Mouse (Mus musculus): ENCODE data around the gene Thy1. TPM values are rescaled to one million over a fixed set of nuclear protein-coding genes. Genes with fewer than 3 reads are reported as not detected.
A peak's percentile ranks its signal among the peaks of the same experiment; 100 is the strongest.

The Thy1 gene
- polyA plus RNA-seq, 1 experiment = 36.1 TPM

DNA sequence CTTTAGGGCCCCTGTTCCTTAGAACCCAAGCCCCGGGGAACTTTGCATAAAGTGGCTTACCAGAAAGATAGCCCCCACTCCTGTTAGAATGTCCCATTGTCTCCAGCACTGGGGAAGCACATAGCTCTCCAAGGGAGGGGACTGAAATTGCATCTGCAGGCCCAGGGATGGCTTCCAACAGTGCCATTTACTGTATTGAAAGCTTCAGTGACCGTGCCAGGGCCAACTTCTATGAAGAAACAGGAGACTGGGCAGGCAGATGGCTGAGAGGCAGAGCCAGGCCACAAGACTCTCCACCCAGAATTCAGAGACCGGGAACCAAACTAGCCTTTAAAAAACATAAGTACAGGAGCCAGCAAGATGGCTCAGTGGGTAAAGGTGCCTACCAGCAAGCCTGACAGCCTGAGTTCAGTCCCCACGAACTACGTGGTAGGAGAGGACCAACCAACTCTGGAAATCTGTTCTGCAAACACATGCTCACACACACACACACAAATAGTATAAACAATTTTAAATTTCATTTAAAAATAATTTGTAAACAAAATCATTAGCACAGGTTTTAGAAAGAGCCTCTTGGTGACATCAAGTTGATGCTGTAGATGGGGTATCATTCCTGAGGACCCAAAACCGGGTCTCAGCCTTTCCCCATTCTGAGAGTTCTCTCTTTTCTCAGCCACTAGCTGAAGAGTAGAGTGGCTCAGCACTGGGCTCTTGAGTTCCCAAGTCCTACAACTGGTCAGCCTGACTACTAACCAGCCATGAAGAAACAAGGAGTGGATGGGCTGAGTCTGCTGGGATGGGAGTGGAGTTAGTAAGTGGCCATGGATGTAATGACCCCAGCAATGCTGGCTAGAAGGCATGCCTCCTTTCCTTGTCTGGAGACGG lies 1.4 kb upstream of the Thy1 start:
- Histone ChIP-seq H3K27ac (ENCODE audit: control insufficient read depth, insufficient read depth, low read depth, low read length, poor library complexity) (no peak overlapping the region), H3K4me3 (replicated peaks; ENCODE audit: control insufficient read depth, low read depth, low read length) (no peak overlapping the region), H3K4me1 (ENCODE audit: control insufficient read depth, insufficient read depth, low read length) (peaks cover 1% of the 10 kb centered on the region; the same call in 1 of the 2 replicates)
- WGBS = 75% methylated on average over 7 of the region's 7 CpGs
- no peak for TF ChIP-seq POLR2A (IDR thresholded peaks at IDR 0.05; ENCODE audit: borderline replicate concordance, control insufficient read depth, low read depth, low read length)
- no peak for TF ChIP-seq CTCF (IDR thresholded peaks at IDR 0.05; ENCODE audit: control insufficient read depth, insufficient read depth, low read length)

DNA sequence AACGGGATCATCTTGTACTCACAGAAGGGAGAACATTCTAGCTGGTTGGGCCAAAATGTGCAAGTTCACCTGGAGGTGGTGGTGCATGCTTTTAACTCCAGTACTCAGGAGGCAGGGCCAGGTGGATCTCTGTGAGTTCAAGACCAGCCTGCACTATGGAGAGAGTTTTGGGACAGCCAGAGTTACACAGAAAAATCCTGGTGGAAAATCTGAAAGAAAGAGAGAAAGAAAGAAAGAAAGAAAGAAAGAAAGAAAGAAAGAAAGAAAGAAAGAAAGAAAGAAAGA lies 846 bp upstream of the Thy1 start:
- Histone ChIP-seq H3K27ac (ENCODE audit: control insufficient read depth, insufficient read depth, low read depth, low read length, poor library complexity) (no peak overlapping the region), H3K4me1 (ENCODE audit: control insufficient read depth, insufficient read depth, low read length) (peaks cover 3% of the 10 kb centered on the region), H3K4me3 (replicated peaks; ENCODE audit: control insufficient read depth, low read depth, low read length) (no peak overlapping the region)
- TF ChIP-seq CTCF (IDR thresholded peaks at IDR 0.05; ENCODE audit: control insufficient read depth, insufficient read depth, low read length) = no peak
- TF ChIP-seq POLR2A (IDR thresholded peaks at IDR 0.05; ENCODE audit: borderline replicate concordance, control insufficient read depth, low read depth, low read length) = no peak
- WGBS = 89% methylated on average over 1 of the region's 1 CpGs

DNA sequence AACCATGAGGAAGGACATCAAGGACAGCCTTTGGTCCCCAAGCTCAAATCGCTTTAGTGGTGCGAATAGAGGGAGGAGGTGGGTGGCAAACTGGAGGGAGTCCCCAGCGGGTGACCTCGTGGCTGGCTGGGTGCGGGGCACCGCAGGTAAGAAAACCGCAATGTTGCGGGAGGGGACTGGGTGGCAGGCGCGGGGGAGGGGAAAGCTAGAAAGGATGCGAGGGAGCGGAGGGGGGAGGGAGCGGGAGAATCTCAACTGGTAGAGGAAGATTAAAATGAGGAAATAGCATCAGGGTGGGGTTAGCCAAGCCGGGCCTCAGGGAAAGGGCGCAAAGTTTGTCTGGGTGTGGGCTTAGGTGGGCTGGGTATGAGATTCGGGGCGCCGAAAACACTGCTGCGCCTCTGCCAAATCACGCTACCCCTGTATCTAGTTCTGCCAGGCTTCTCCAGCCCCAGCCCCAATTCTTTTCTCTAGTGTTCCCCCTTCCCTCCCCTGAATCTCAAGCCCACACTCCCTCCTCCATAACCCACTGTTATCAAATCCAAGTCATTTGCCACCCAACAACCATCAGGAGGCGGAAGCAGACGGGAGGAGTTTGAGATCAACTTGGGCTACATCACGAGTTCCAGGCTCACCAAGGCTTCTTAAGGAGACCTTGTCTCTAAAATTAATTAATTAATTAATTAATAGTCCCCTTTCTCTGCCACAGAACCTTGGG lies 683 bp downstream of the Thy1 start:
- peaks cover 3% of the 10 kb centered on the region for H3K4me1 ChIP-seq (ENCODE audit: control insufficient read depth, insufficient read depth, low read length)
- WGBS = 9% methylated on average over 23 of the region's 23 CpGs
- no peak overlapping the region; the same call in 1 of the 2 replicates for H3K27ac ChIP-seq (ENCODE audit: control insufficient read depth, insufficient read depth, low read depth, low read length, poor library complexity)
- H3K4me3 ChIP-seq (replicated peaks; ENCODE audit: control insufficient read depth, low read depth, low read length) = peak overlapping the region; percentile 24
- TF ChIP-seq POLR2A (IDR thresholded peaks at IDR 0.05; ENCODE audit: borderline replicate concordance, control insufficient read depth, low read depth, low read length) (no peak), CTCF (IDR thresholded peaks at IDR 0.05; ENCODE audit: control insufficient read depth, insufficient read depth, low read length) (no peak)

DNA sequence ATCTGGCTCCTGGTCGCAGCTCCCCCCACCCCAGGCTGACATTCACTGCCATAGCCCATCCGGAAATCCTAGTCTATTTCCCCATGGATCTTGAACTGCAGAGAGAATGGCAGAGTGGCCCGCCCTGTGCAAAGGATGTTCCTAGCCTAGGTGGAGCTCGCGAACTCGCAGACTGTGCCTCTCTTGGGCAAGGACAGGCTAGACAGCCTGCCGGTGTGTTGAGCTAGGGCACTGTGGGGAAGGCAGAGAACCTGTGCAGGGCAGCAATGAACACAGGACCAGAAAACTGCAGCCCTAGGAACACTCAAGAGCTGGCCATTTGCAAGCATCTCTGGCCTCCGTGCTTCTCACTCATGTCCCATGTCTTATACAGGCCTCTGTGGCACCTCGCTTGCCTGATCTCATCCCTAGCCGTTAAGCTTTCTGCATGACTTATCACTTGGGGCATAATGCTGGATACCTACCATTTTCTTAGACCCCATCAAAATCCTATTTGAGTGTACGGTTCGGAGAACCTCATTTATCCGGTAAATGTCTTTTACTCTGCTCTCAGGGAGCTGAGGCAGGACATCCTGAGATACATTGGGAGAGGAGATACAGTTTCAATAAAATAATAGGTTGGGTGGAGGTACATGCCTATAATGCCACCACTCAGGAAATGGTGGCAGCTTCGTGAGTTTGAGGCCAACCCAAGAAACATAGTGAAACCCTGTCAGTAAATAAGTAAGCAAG lies 1.4 kb downstream of the Thy1 start:
- no peak overlapping the region for H3K27ac ChIP-seq (ENCODE audit: control insufficient read depth, insufficient read depth, low read depth, low read length, poor library complexity)
- H3K4me1 ChIP-seq (ENCODE audit: control insufficient read depth, insufficient read depth, low read length) = peaks cover 3% of the 10 kb centered on the region
- WGBS = 69% methylated on average over 14 of the region's 14 CpGs
- TF ChIP-seq CTCF (IDR thresholded peaks at IDR 0.05; ENCODE audit: control insufficient read depth, insufficient read depth, low read length) = no peak
- H3K4me3 ChIP-seq (replicated peaks; ENCODE audit: control insufficient read depth, low read depth, low read length) = peak overlapping the region; percentile 9

DNA sequence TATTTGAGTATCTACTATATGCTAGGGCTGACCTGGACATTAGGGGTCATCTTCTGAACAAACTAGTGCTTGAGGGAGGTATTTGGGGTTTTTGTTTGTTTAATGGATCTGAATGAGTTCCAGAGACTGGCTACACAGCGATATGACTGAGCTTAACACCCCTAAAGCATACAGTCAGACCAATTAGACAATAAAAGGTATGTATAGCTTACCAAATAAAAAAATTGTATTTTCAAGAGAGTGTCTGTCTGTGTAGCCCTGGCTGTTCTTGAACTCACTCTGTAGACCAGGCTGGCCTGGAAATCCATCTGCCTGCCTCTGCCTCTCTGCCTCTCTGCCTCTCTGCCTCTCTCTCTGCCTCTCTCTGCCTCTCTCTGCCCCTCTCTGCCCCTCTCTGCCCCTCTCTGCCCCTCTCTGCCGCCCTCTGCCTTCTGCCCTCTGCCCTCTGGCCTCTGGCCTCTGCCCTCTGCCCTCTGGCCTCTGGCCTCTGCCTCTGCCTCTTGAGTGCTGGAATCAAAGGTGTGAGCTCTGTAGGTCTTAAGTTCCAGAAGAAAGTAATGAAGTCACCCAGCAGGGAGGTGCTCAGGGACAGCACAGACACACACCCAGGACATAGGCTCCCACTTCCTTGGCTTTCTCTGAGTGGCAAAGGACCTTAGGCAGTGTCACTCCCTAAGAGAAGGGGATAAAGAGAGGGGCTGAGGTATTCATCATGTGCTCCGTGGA lies 2.1 kb downstream of the Thy1 start:
- Histone ChIP-seq H3K4me1 (ENCODE audit: control insufficient read depth, insufficient read depth, low read length) (peaks cover 3% of the 10 kb centered on the region), H3K27ac (ENCODE audit: control insufficient read depth, insufficient read depth, low read depth, low read length, poor library complexity) (no peak overlapping the region), H3K4me3 (replicated peaks; ENCODE audit: control insufficient read depth, low read depth, low read length) (no peak overlapping the region)
- WGBS = 78% methylated on average over 3 of the region's 3 CpGs
- TF ChIP-seq POLR2A (IDR thresholded peaks at IDR 0.05; ENCODE audit: borderline replicate concordance, control insufficient read depth, low read depth, low read length) = no peak
- TF ChIP-seq CTCF (IDR thresholded peaks at IDR 0.05; ENCODE audit: control insufficient read depth, insufficient read depth, low read length) = no peak

DNA sequence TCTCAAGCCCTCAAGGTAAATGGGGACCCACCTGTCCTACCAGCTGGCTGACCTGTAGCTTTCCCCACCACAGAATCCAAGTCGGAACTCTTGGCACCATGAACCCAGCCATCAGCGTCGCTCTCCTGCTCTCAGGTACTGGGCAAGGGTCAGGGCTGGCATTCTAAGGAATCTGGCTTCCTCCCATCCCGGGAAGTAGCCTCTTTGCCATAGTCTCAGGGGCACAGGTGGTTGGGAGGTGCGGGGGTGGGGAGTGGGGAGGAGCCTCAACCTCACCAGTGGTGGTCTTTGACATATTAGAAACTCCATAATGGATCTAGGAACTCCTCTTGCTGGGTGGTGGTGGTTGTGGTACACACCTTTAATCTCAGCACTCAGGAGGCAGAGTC lies 2.7 kb downstream of the Thy1 start:
- Histone ChIP-seq H3K4me1 (ENCODE audit: control insufficient read depth, insufficient read depth, low read length) (peaks cover 3% of the 10 kb centered on the region), H3K4me3 (replicated peaks; ENCODE audit: control insufficient read depth, low read depth, low read length) (no peak overlapping the region), H3K27ac (ENCODE audit: control insufficient read depth, insufficient read depth, low read depth, low read length, poor library complexity) (no peak overlapping the region)
- whole genome bisulfite sequencing = 86% methylated on average over 5 of the region's 5 CpGs
- TF ChIP-seq POLR2A (IDR thresholded peaks at IDR 0.05; ENCODE audit: borderline replicate concordance, control insufficient read depth, low read depth, low read length) = no peak

DNA sequence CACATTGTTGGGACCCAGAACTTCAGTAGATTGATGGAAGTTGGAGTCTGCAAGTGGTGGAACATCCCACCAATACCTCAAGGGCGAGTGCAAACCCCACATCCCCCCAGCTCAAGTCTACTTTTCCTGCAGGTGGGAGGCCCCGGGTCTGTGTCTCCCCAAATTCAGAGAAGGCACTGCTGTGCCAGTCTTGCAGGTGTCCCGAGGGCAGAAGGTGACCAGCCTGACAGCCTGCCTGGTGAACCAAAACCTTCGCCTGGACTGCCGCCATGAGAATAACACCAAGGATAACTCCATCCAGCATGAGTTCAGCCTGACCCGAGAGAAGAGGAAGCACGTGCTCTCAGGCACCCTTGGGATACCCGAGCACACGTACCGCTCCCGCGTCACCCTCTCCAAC lies 3.2 kb downstream of the Thy1 start:
- TF ChIP-seq POLR2A (IDR thresholded peaks at IDR 0.05; ENCODE audit: borderline replicate concordance, control insufficient read depth, low read depth, low read length) (no peak), CTCF (IDR thresholded peaks at IDR 0.05; ENCODE audit: control insufficient read depth, insufficient read depth, low read length) (no peak)
- Histone ChIP-seq H3K4me3 (replicated peaks; ENCODE audit: control insufficient read depth, low read depth, low read length) (no peak overlapping the region), H3K4me1 (ENCODE audit: control insufficient read depth, insufficient read depth, low read length) (peaks cover 3% of the 10 kb centered on the region), H3K27ac (ENCODE audit: control insufficient read depth, insufficient read depth, low read depth, low read length, poor library complexity) (no peak overlapping the region)
- 51% methylated on average over 12 of the region's 12 CpGs for WGBS

DNA sequence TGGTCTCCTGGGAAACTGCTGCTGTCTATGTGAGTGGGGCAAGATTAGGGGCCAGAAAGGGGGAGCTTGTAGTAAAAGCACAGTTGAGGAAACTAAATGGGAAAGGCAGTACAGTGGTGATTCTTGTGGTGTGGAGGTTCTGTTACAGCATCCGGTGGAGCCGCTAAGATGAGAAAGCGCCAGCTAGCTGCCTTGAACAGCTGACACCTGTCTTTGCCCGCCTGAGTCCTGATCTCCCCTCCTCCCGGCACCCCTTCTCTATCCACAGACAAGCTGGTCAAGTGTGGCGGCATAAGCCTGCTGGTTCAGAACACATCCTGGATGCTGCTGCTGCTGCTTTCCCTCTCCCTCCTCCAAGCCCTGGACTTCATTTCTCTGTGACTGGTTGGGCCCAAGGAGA lies 3.9 kb downstream of the Thy1 start:
- TF ChIP-seq CTCF (IDR thresholded peaks at IDR 0.05; ENCODE audit: control insufficient read depth, insufficient read depth, low read length) (no peak), POLR2A (IDR thresholded peaks at IDR 0.05; ENCODE audit: borderline replicate concordance, control insufficient read depth, low read depth, low read length) (no peak)
- 5% methylated on average over 6 of the region's 6 CpGs for WGBS
- H3K27ac ChIP-seq (ENCODE audit: control insufficient read depth, insufficient read depth, low read depth, low read length, poor library complexity) = no peak overlapping the region
- H3K4me1 ChIP-seq (ENCODE audit: control insufficient read depth, insufficient read depth, low read length) = peaks cover 3% of the 10 kb centered on the region
- no peak overlapping the region for H3K4me3 ChIP-seq (replicated peaks; ENCODE audit: control insufficient read depth, low read depth, low read length)
